Mouse (Mus musculus): ENCODE measurements around the gene Rabgef1. TPM values are rescaled to one million over a fixed set of nuclear protein-coding genes. Genes with fewer than 3 reads are reported as not detected.

Gene Rabgef1
- polyA plus RNA-seq, 1 experiment from 2014 or later: 30.0 TPM

GRCm38 (mm10) chr5:130143101-130143500 lies 28.5 kb upstream of the Rabgef1 start:
- Histone ChIP-seq H3K4me1 (ENCODE audit: control insufficient read depth, insufficient read depth, low read length) (peaks cover 10% of the 10 kb centered on the region; the same call in 1 of the 2 replicates), H3K27ac (ENCODE audit: low read depth, low read length) (no peak overlapping the region), H3K9me3 (replicated peaks; ENCODE audit: control insufficient read depth, low read length) (no peaks in the 10 kb centered on the region), H3K9ac (ENCODE audit: low read length) (no peak overlapping the region), H3K36me3 (ENCODE audit: control insufficient read depth, insufficient read depth, low read length) (no peaks in the 10 kb centered on the region; the same call in 1 of the 2 replicates), H3K4me3 (ENCODE audit: low read depth, low read length) (no peak overlapping the region), H3K4me2 (ENCODE audit: low read length) (no peak overlapping the region), H3K27me3 (replicated peaks; ENCODE audit: control insufficient read depth, insufficient read depth, low read length) (no peaks in the 10 kb centered on the region)
- ATAC-seq (no peak), DNase-seq (ENCODE audit: low spot score) (no peak)
- WGBS: 95% methylated on average over 7 of the region's 7 CpGs

GRCm38 (mm10) chr5:130143977-130144333 lies 27.6 kb upstream of the Rabgef1 start:
- Histone ChIP-seq H3K4me1 (ENCODE audit: control insufficient read depth, insufficient read depth, low read length) (peaks cover 10% of the 10 kb centered on the region; the same call in 1 of the 2 replicates), H3K27ac (ENCODE audit: low read depth, low read length) (peak overlapping the region; percentile 81), H3K27me3 (replicated peaks; ENCODE audit: control insufficient read depth, insufficient read depth, low read length) (no peaks in the 10 kb centered on the region), H3K9ac (ENCODE audit: low read length) (peak overlapping the region; percentile 61), H3K9me3 (replicated peaks; ENCODE audit: control insufficient read depth, low read length) (no peaks in the 10 kb centered on the region), H3K36me3 (ENCODE audit: control insufficient read depth, insufficient read depth, low read length) (peaks cover 7% of the 10 kb centered on the region), H3K4me3 (ENCODE audit: low read depth, low read length) (peak overlapping the region; percentile 70), H3K4me2 (ENCODE audit: low read length) (peak overlapping the region; percentile 91)
- DNase-seq (ENCODE audit: low spot score) (peak; percentile 77), ATAC-seq (peak; percentile 53)
- WGBS: 5% methylated on average over 20 of the region's 20 CpGs

- Histone ChIP-seq H3K36me3 (ENCODE audit: control insufficient read depth, insufficient read depth, low read length) (peaks cover 7% of the 10 kb centered on the region), H3K27me3 (replicated peaks; ENCODE audit: control insufficient read depth, insufficient read depth, low read length) (no peaks in the 10 kb centered on the region), H3K9ac (ENCODE audit: low read length) (peak within 1 kb of the TSS; percentile 84), H3K4me2 (ENCODE audit: low read length) (peak within 1 kb of the TSS; percentile 91), H3K9me3 (replicated peaks; ENCODE audit: control insufficient read depth, low read length) (no peaks in the 10 kb centered on the region), H3K4me1 (ENCODE audit: control insufficient read depth, insufficient read depth, low read length) (peaks cover 10% of the 10 kb centered on the region; the same call in 1 of the 2 replicates), H3K27ac (ENCODE audit: low read depth, low read length) (peak within 1 kb of the TSS; percentile 81), H3K4me3 (ENCODE audit: low read depth, low read length) (peak within 1 kb of the TSS; percentile 70)
- DNase-seq (ENCODE audit: low spot score) (peak; percentile 99), ATAC-seq (peak; percentile 97)
- under 1% methylated on average over 66 of the region's 66 CpGs for WGBS
Measured at GRCm38 (mm10) chr5:130144334-130145312, 27.0 kb upstream of the Rabgef1 start, which contains the start of gene Kctd7. Gene Kctd7 (plus strand): TSS chr5:130144861.

- DNase-seq (ENCODE audit: low spot score) (no peak), ATAC-seq (no peak)
- Histone ChIP-seq H3K9me3 (replicated peaks; ENCODE audit: control insufficient read depth, low read length) (no peaks in the 10 kb centered on the region), H3K4me2 (ENCODE audit: low read length) (peak overlapping the region; percentile 91), H3K27ac (ENCODE audit: low read depth, low read length) (no peak overlapping the region), H3K4me1 (ENCODE audit: control insufficient read depth, insufficient read depth, low read length) (peaks cover 10% of the 10 kb centered on the region; the same call in 1 of the 2 replicates), H3K9ac (ENCODE audit: low read length) (peak overlapping the region; percentile 84; the same call in 1 of the 2 replicates), H3K4me3 (ENCODE audit: low read depth, low read length) (no peak overlapping the region), H3K27me3 (replicated peaks; ENCODE audit: control insufficient read depth, insufficient read depth, low read length) (no peaks in the 10 kb centered on the region), H3K36me3 (ENCODE audit: control insufficient read depth, insufficient read depth, low read length) (peaks cover 14% of the 10 kb centered on the region)
- WGBS: 87% methylated on average over 8 of the region's 8 CpGs
Measured at GRCm38 (mm10) chr5:130145961-130146360, 25.6 kb upstream of the Rabgef1 start.

GRCm38 (mm10) chr5:130149726-130150310 lies 21.8 kb upstream of the Rabgef1 start:
- ATAC-seq: no peak
- Histone ChIP-seq H3K27me3 (replicated peaks; ENCODE audit: control insufficient read depth, insufficient read depth, low read length) (no peaks in the 10 kb centered on the region), H3K4me3 (ENCODE audit: low read depth, low read length) (no peak overlapping the region), H3K4me1 (ENCODE audit: control insufficient read depth, insufficient read depth, low read length) (peaks cover 6% of the 10 kb centered on the region; the same call in 1 of the 2 replicates), H3K36me3 (ENCODE audit: control insufficient read depth, insufficient read depth, low read length) (peaks cover 35% of the 10 kb centered on the region), H3K9ac (ENCODE audit: low read length) (no peak overlapping the region), H3K27ac (ENCODE audit: low read depth, low read length) (no peak overlapping the region), H3K9me3 (replicated peaks; ENCODE audit: control insufficient read depth, low read length) (no peaks in the 10 kb centered on the region), H3K4me2 (ENCODE audit: low read length) (no peak overlapping the region)
- no peak for DNase-seq (ENCODE audit: low spot score)
- whole genome bisulfite sequencing: 86% methylated on average over 7 of the region's 7 CpGs

- Histone ChIP-seq H3K4me1 (ENCODE audit: control insufficient read depth, insufficient read depth, low read length) (no peaks in the 10 kb centered on the region), H3K9me3 (replicated peaks; ENCODE audit: control insufficient read depth, low read length) (no peaks in the 10 kb centered on the region), H3K4me2 (ENCODE audit: low read length) (no peak overlapping the region), H3K9ac (ENCODE audit: low read length) (no peak overlapping the region), H3K4me3 (ENCODE audit: low read depth, low read length) (no peak overlapping the region), H3K27me3 (replicated peaks; ENCODE audit: control insufficient read depth, insufficient read depth, low read length) (no peaks in the 10 kb centered on the region), H3K27ac (ENCODE audit: low read depth, low read length) (no peak overlapping the region), H3K36me3 (ENCODE audit: control insufficient read depth, insufficient read depth, low read length) (peaks cover 28% of the 10 kb centered on the region)
- ATAC-seq: no peak
- DNase-seq (ENCODE audit: low spot score): no peak
- WGBS: 96% methylated on average over 2 of the region's 2 CpGs
Measured at GRCm38 (mm10) chr5:130154286-130154685, 17.3 kb upstream of the Rabgef1 start.

GRCm38 (mm10) chr5:130158545-130158944 lies 13.1 kb upstream of the Rabgef1 start:
- DNase-seq (ENCODE audit: low spot score) (no peak), ATAC-seq (no peak)
- H3K4me2 ChIP-seq (ENCODE audit: low read length): no peak overlapping the region
- no peaks in the 10 kb centered on the region for H3K36me3 ChIP-seq (ENCODE audit: control insufficient read depth, insufficient read depth, low read length)
- H3K9ac ChIP-seq (ENCODE audit: low read length): no peak overlapping the region
- H3K27ac ChIP-seq (ENCODE audit: low read depth, low read length): no peak overlapping the region
- no peaks in the 10 kb centered on the region for H3K27me3 ChIP-seq (replicated peaks; ENCODE audit: control insufficient read depth, insufficient read depth, low read length)
- no peaks in the 10 kb centered on the region for H3K9me3 ChIP-seq (replicated peaks; ENCODE audit: control insufficient read depth, low read length)
- H3K4me1 ChIP-seq (ENCODE audit: control insufficient read depth, insufficient read depth, low read length): no peaks in the 10 kb centered on the region
- no peak overlapping the region for H3K4me3 ChIP-seq (ENCODE audit: low read depth, low read length)
- 80% methylated on average over 4 of the region's 4 CpGs for whole genome bisulfite sequencing

GRCm38 (mm10) chr5:130159761-130160201 lies 11.8 kb upstream of the Rabgef1 start:
- H3K4me3 ChIP-seq (ENCODE audit: low read depth, low read length): no peak overlapping the region
- no peaks in the 10 kb centered on the region for H3K27me3 ChIP-seq (replicated peaks; ENCODE audit: control insufficient read depth, insufficient read depth, low read length)
- no peak overlapping the region for H3K9ac ChIP-seq (ENCODE audit: low read length)
- ATAC-seq: no peak
- no peak overlapping the region for H3K4me2 ChIP-seq (ENCODE audit: low read length)
- no peak for DNase-seq (ENCODE audit: low spot score)
- 64% methylated on average over 7 of the region's 7 CpGs for WGBS
- no peaks in the 10 kb centered on the region for H3K36me3 ChIP-seq (ENCODE audit: control insufficient read depth, insufficient read depth, low read length)
- H3K9me3 ChIP-seq (replicated peaks; ENCODE audit: control insufficient read depth, low read length): no peaks in the 10 kb centered on the region
- no peak overlapping the region for H3K27ac ChIP-seq (ENCODE audit: low read depth, low read length)
- no peaks in the 10 kb centered on the region for H3K4me1 ChIP-seq (ENCODE audit: control insufficient read depth, insufficient read depth, low read length)
